Mouse (Mus musculus) G1E (cell line): ENCODE data around the gene Col28a1. TPM values are rescaled to one million over a fixed set of nuclear protein-coding genes. Genes with fewer than 3 reads are reported as not detected.

Experiments used
- ATAC-seq: 2 replicates; pipeline ENCODE4 v1.8.0; 2016; ENCODE audit warnings: mild to moderate bottlenecking; ENCODE audit not compliant: insufficient number of reproducible peaks, poor library complexity, low FRiP score, severe bottlenecking; ENCODE audit errors: extremely low read depth
- DNase-seq: peaks from one replicate; pipeline ENCODE4 v3.0.0; 2012; ENCODE audit warnings: low spot score
- H3K27me3 ChIP-seq: 2 replicates; pipeline ENCODE4 v1.6.1; 2012; ENCODE audit warnings: mild to moderate bottlenecking, low read length, inconsistent platforms; ENCODE audit not compliant: insufficient read depth
- H3K36me3 ChIP-seq: replicated peaks from 2 replicates; pipeline ENCODE3; 2012; ENCODE audit warnings: mild to moderate bottlenecking, inconsistent platforms
- H3K4me1 ChIP-seq: 2 replicates; pipeline ENCODE4 v1.6.1; 2012; ENCODE audit warnings: low read depth, low read length, inconsistent platforms, mixed read lengths; ENCODE audit not compliant: insufficient read depth
- H3K4me3 ChIP-seq: 2 replicates; pipeline ENCODE4 v1.5.1; 2012; ENCODE audit warnings: low read depth, mild to moderate bottlenecking, inconsistent platforms, low read length, moderate library complexity, mixed read lengths
- H3K9me3 ChIP-seq: replicated peaks from 2 replicates; pipeline ENCODE4 v1.6.1; 2012; ENCODE audit warnings: inconsistent platforms
- CTCF ChIP-seq: IDR thresholded peaks from 2 replicates; pipeline ENCODE4 v1.5.1; 2012; ENCODE audit warnings: low read depth, low read length, inconsistent platforms, mixed read lengths
- GATA1 ChIP-seq: IDR thresholded peaks from 2 replicates; pipeline ENCODE4 v1.6.1; 2012; ENCODE audit warnings: borderline replicate concordance, low read length, inconsistent platforms, mixed read lengths
- GATA2 ChIP-seq: IDR thresholded peaks from 2 replicates; pipeline ENCODE4 v1.6.1; 2012; ENCODE audit warnings: low read depth, low read length, inconsistent platforms, borderline replicate concordance
- POLR2AphosphoS5 ChIP-seq: IDR thresholded peaks from 2 replicates; pipeline ENCODE4 v1.6.1; 2012; ENCODE audit warnings: low read depth, low read length, inconsistent platforms; ENCODE audit not compliant: insufficient replicate concordance
- TAL1 ChIP-seq: conservative IDR thresholded peaks from 2 replicates; pipeline ENCODE4 v1.6.1; 2012; ENCODE audit warnings: low read depth, low read length, inconsistent platforms, mixed read lengths
- polyA plus RNA-seq: library from polyadenylated mRNA; stranded (reverse); fragments of >175 nt; gene quantifications from 2 replicates; pipeline ENCODE4 v1.2.3, GENCODE M21; 2012
- total RNA-seq, 2 experiments: library from RNA; stranded (forward) in 1 of 2; stranded (reverse) in 1 of 2; fragments of 200-1000 nt in 1 of 2; fragments of >200 nt in 1 of 2; fragmentation: Nextera tagmentation in 1 of 2; gene quantifications; 2 replicates each; pipeline ENCODE4 v1.2.3; 2014 to 2017

Col28a1 gene
- total and polyA plus RNA-seq, 3 experiments = 1.1 TPM; not detected in 2

DNA sequence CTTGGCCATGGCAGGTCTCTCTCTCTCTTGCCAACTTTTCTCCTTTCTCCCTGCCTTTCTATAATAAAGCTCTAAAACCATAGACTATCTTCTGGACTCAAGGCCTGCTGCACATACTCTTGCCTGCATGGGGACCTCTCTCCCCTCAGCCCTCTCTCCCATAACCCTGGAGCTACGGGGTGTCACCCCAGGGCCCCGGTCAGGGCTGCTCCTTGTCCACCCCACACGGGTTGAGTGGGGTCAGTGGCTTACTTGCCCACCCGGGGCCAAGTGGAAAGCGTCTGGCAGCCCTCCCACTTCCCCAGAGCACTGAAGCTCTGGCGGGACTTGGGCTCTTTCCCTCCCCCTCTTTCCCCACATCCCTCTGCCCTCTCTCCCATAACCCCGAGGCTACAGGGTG lies 62.3 kb downstream of the Col28a1 start:
- ATAC-seq = no peak

GRCm38 (mm10) chr6:8128164-8128563 lies 64.3 kb downstream of the Col28a1 start:
- H3K4me3 ChIP-seq = no peak overlapping the region
- TF ChIP-seq TAL1 = no peak
- no peak for TF ChIP-seq CTCF
- TF ChIP-seq POLR2AphosphoS5 = no peak
- TF ChIP-seq GATA1 = no peak
- TF ChIP-seq GATA2 = no peak
- no peaks in the 10 kb centered on the region for H3K4me1 ChIP-seq
- no peaks in the 10 kb centered on the region for H3K36me3 ChIP-seq
- H3K9me3 ChIP-seq = no peaks in the 10 kb centered on the region
- DNase-seq = no peak
- H3K27me3 ChIP-seq = peaks cover 10% of the 10 kb centered on the region
- ATAC-seq = no peak

More for the DNA sequence above, 62.3 kb downstream of the Col28a1 start:
- no peak for DNase-seq
- H3K4me1 ChIP-seq = no peaks in the 10 kb centered on the region
- H3K9me3 ChIP-seq = no peaks in the 10 kb centered on the region
- H3K27me3 ChIP-seq = peaks cover 10% of the 10 kb centered on the region
- no peak overlapping the region for H3K4me3 ChIP-seq
- H3K36me3 ChIP-seq = no peaks in the 10 kb centered on the region
- TF ChIP-seq TAL1 (no peak), GATA2 (no peak), CTCF (no peak), GATA1 (no peak), POLR2AphosphoS5 (no peak)

DNA sequence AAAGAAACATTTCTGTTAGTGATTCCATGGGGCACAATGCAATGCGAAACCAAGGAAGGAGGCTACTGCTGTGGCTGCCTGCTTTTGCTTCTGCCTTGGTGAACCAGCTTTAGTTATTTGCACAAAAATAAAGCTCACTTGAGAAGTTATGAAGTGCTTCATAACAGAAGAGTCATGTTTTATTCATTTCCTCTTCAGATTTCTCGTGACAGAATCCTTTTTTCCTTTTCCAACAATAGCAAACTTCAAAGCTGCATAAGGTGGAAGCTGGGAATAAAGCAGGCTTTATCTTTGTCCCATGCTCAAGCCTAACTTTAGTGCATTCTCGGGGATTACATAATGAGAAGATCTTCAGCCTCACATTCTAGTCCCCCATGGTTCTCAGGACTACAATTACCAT lies 65.9 kb downstream of the Col28a1 start:
- no peak overlapping the region for H3K4me3 ChIP-seq
- H3K27me3 ChIP-seq = peaks cover 10% of the 10 kb centered on the region
- no peak for ATAC-seq
- DNase-seq = no peak
- no peaks in the 10 kb centered on the region for H3K9me3 ChIP-seq
- TF ChIP-seq TAL1 = no peak
- H3K36me3 ChIP-seq = no peaks in the 10 kb centered on the region
- H3K4me1 ChIP-seq = no peaks in the 10 kb centered on the region

DNA sequence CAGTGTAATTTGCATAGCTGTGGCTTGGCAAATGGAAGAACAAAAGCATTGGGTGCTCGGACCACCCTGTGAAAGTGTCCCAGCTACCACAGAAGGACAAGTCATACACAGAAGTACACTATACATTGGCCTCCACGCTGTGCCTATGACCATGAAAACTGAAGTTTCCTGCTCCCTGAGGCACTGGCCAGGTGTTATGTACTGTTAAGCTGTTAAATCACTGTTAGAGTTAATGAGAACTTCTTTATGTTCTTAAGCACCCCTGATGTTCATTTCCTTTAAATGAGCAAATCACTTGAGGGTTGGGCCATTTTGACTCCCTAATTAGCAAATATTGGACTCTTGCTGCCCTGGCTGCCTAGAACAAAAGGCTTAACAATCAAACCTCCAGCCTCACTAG lies 73.3 kb downstream of the Col28a1 start:
- no peaks in the 10 kb centered on the region for H3K9me3 ChIP-seq
- H3K4me1 ChIP-seq = no peaks in the 10 kb centered on the region
- no peaks in the 10 kb centered on the region for H3K36me3 ChIP-seq
- no peak overlapping the region for H3K4me3 ChIP-seq
- no peak for ATAC-seq
- peaks cover 4% of the 10 kb centered on the region for H3K27me3 ChIP-seq
- TF ChIP-seq POLR2AphosphoS5 = no peak
- no peak for TF ChIP-seq CTCF
- TF ChIP-seq GATA1 = no peak
- no peak for TF ChIP-seq GATA2
- no peak for TF ChIP-seq TAL1
- DNase-seq = no peak

DNA sequence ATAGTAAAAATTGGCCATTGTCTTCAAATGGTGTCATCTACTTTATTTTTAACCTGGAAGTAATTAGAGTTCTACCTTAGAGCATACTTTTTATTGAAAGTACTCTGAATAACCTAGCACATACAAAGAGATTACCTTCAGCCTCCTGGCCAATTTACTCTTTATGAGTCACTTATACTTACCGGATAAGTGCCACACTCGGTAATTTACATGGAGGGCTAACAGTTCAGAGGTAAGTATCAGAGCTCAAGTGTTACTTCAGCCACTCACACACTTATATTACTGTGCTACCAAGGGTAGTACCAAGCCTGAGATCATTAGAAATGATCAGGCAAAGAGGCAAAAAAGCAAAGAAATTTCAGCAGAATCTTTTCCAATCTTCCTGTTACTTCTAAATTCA lies 73.8 kb downstream of the Col28a1 start:
- no peaks in the 10 kb centered on the region for H3K36me3 ChIP-seq
- DNase-seq (no peak), ATAC-seq (no peak)
- no peak overlapping the region for H3K4me3 ChIP-seq
- peaks cover 4% of the 10 kb centered on the region for H3K27me3 ChIP-seq
- no peaks in the 10 kb centered on the region for H3K9me3 ChIP-seq
- TF ChIP-seq POLR2AphosphoS5 (no peak), GATA1 (no peak), CTCF (no peak), TAL1 (no peak), GATA2 (no peak)
- no peaks in the 10 kb centered on the region for H3K4me1 ChIP-seq

GRCm38 (mm10) chr6:8105870-8106706 lies 86.3 kb downstream of the Col28a1 start:
- H3K4me3 ChIP-seq = no peak overlapping the region
- no peaks in the 10 kb centered on the region for H3K9me3 ChIP-seq
- DNase-seq (no peak), ATAC-seq (no peak; the same call in 1 of the 2 replicates)
- no peaks in the 10 kb centered on the region for H3K36me3 ChIP-seq
- H3K4me1 ChIP-seq = peaks cover 9% of the 10 kb centered on the region
- H3K27me3 ChIP-seq = no peaks in the 10 kb centered on the region
- TF ChIP-seq POLR2AphosphoS5 (no peak), GATA1 (no peak), TAL1 (no peak), CTCF (no peak), GATA2 (no peak)
